Mouse (Mus musculus) liver, embryonic 14.5 days (tissue): ENCODE measurements around the gene Iffo1.

ENCODE experiments used
- CTCF ChIP-seq: IDR thresholded peaks from 2 replicates; pipeline ENCODE4 v1.5.1; 2016; ENCODE audit warnings: antibody characterized with exemption, low read depth, control low read depth
- EP300 ChIP-seq: IDR thresholded peaks from 2 replicates; pipeline ENCODE4 v1.6.1; 2016; ENCODE audit warnings: antibody characterized with exemption, low read depth

- TF ChIP-seq CTCF (no peak), EP300 (no peak)
These were observed 45.8 kb downstream of the Iffo1 start for GRCm38 (mm10) chr6:125190816-125191215.
